Mouse (Mus musculus) cerebellum, adult 2 months (tissue): Measurements from ENCODE around the gene Ksr2.

Experiments
- CTCF ChIP-seq: fragments of 200-500 bp; IDR thresholded peaks from 2 replicates; pipeline ENCODE4 v1.5.1; 2011; ENCODE audit warnings: low read depth, mild to moderate bottlenecking, control low read depth, low read length, moderate library complexity, borderline replicate concordance; ENCODE audit not compliant: insufficient read depth
- POLR2A ChIP-seq: fragments of 200-500 bp; IDR thresholded peaks from 2 replicates; pipeline ENCODE4 v1.6.1; 2011; ENCODE audit warnings: low read length, control low read depth, borderline replicate concordance; ENCODE audit not compliant: insufficient read depth

DNA sequence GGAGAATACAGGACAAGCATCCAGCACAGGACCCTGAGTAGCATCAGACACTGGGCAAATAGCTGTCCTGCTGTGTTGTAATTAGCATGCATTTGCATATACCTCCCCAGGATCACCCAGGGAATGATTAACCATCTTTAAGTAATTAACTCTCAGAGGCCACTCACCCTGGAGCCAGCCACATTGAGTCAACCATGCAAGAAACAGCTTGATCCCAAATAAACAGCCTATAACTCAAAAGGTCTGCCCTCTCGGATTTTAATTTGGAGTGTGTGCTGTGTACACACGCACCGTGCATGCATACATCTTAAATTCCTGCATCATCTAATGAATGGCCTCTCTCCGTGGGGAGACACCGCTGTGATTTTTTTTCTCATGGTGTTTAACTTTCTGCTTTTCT, 335.6 kb downstream of the Ksr2 start:
- TF ChIP-seq POLR2A, result no peak
- no peak for TF ChIP-seq CTCF
